ENCODE assay signal across 17 mouse cellular contexts in genomic region chr10:115011911-115012310, GRCm38 (mm10).
"Had no signal": no experiment of that assay in that cellular context is flagged by ENCODE, and none has a peak within 500 bp of the region (broad histone marks: within the 10 kb centered on the region; RNA-seq: fewer than 3 reads in every experiment).

No protein-coding gene starts in this region.

- H3K9me3 ChIP-seq: liver, embryonic 15.5 days; lung, embryonic 15.5 days; midbrain, embryonic 12.5 days; neural tube, embryonic 12.5 days; stomach, embryonic 15.5 days had no signal

- H3K27me3 ChIP-seq: liver, embryonic 15.5 days; lung, embryonic 15.5 days; megakaryocyte, embryonic 14.5 days; midbrain, embryonic 12.5 days; neural tube, embryonic 12.5 days; stomach, embryonic 15.5 days had no signal

- ATAC-seq: liver, postnatal 0 days; lung, postnatal 0 days had no signal

- H3K4me2 ChIP-seq: liver, embryonic 15.5 days; lung, embryonic 15.5 days; midbrain, embryonic 12.5 days; neural tube, embryonic 12.5 days; stomach, embryonic 15.5 days had no signal

- H3K36me3 ChIP-seq: liver, embryonic 15.5 days; lung, embryonic 15.5 days; midbrain, embryonic 12.5 days; neural tube, embryonic 12.5 days; stomach, embryonic 15.5 days had no signal

- H3K4me3 ChIP-seq: liver, embryonic 15.5 days; lung, embryonic 15.5 days; megakaryocyte, embryonic 14.5 days; midbrain, embryonic 12.5 days; neural tube, embryonic 12.5 days; stomach, embryonic 15.5 days had no signal

- H3K4me1 ChIP-seq: liver, embryonic 15.5 days; lung, embryonic 15.5 days; megakaryocyte, embryonic 14.5 days; neural tube, embryonic 12.5 days; stomach, embryonic 15.5 days had no signal

- DNase-seq: liver, postnatal 0 days; lung, adult 2 months; lung, postnatal 14 days; lung, postnatal 36 days; right cerebral cortex, postnatal 14 days; thymus, adult 2 months; thymus, postnatal 25 days; thymus, postnatal 4 days had no signal

- H3K9ac ChIP-seq: liver, embryonic 15.5 days; liver, postnatal 0 days; lung, embryonic 15.5 days; midbrain, embryonic 12.5 days; neural tube, embryonic 12.5 days; stomach, embryonic 15.5 days had no signal

- H3K27ac ChIP-seq: liver, embryonic 15.5 days; lung, embryonic 15.5 days; macrophage; midbrain, embryonic 12.5 days; neural tube, embryonic 12.5 days; stomach, embryonic 15.5 days; stomach, postnatal 0 days had no signal
